Mouse (Mus musculus): Measurements from ENCODE around the gene Tspo.

DNA sequence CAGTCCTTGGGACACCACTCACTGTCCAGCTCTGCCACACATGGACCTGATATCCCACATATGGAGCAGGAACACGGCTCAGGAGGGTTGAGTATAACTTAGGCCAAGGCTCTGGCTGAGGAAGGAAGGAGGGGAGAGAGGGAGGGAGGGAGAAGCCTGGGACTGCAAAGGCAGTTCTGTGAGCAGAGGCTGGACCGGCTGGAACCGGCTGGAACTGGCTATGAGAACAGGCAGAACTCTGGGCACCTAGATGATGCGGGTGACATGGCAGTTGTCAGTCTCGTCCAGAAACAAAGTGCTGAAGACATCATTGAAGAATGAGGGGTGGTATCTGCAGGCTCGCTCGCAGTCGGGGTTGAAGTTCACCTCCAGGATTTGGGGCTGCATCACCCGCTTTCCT is 13.3 kb downstream of the Tspo start:
- TF ChIP-seq CTCF (IDR thresholded peaks at IDR 0.05 in 2 of 3, conservative IDR thresholded peaks at IDR 0.05 in 1 of 3; ENCODE audit: control insufficient read depth in 1 of 3, insufficient read depth in 1 of 3, low read depth in 2 of 3, low read length in 3 of 3, poor library complexity in 1 of 3, severe bottlenecking in 1 of 3), result no peak
- no peak for TF ChIP-seq MAX (IDR thresholded peaks at IDR 0.05; ENCODE audit: low read length)
- TF ChIP-seq ZC3H11A (IDR thresholded peaks at IDR 0.05; ENCODE audit: low read depth, low read length), result no peak
- TF ChIP-seq POLR2A (IDR thresholded peaks at IDR 0.05; ENCODE audit: control insufficient read depth in 1 of 2, insufficient read depth in 1 of 2, low read depth in 1 of 2, low read length in 2 of 2, poor library complexity in 1 of 2), result no peak
- no peak for TF ChIP-seq MAFK (IDR thresholded peaks at IDR 0.05; ENCODE audit: borderline replicate concordance, low read depth, low read length)
- no peak for TF ChIP-seq CHD2 (IDR thresholded peaks at IDR 0.05; ENCODE audit: low read length)
- no peak for TF ChIP-seq MYC (IDR thresholded peaks at IDR 0.05; ENCODE audit: low read depth, low read length)
- TF ChIP-seq E2F4 (IDR thresholded peaks at IDR 0.05; ENCODE audit: borderline replicate concordance, low read depth, low read length), result no peak
- TF ChIP-seq GABPA (IDR thresholded peaks at IDR 0.05; ENCODE audit: low read depth, low read length), result no peak
- no peak for TF ChIP-seq TBP (IDR thresholded peaks at IDR 0.05; ENCODE audit: low read depth, low read length)
- TF ChIP-seq EP300 (IDR thresholded peaks at IDR 0.05; ENCODE audit: low read depth in 1 of 2, low read length in 2 of 2), result no peak

All from MEL (cell line).